Mouse (Mus musculus) forebrain, embryonic 11.5 days (tissue): ENCODE results near the gene Fli1. TPM values are rescaled to one million over a fixed set of nuclear protein-coding genes. Genes with fewer than 3 reads are reported as not detected.

Source experiments
- ATAC-seq: fragments of 200-750 bp; cut with Nextera tagmentation; replicated peaks from 2 replicates; pipeline ENCODE4 v1.8.0; 2017; ENCODE audit warnings: moderate TSS enrichment; ENCODE audit not compliant: low FRiP score
- DNase-seq: peaks from one replicate; pipeline ENCODE4 v3.0.0-alpha.2; 2017; ENCODE audit warnings: low spot score
- H3K27ac ChIP-seq: fragments of 300-500 bp; sonication (generic); 2 replicates; pipeline ENCODE4 v1.5.1; 2014; ENCODE audit warnings: low read depth, low read length
- H3K27me3 ChIP-seq: fragments of 300-500 bp; sonication (generic); 2 replicates; pipeline ENCODE4 v1.6.1; 2014; ENCODE audit warnings: mild to moderate bottlenecking, low read length, mixed read lengths; ENCODE audit not compliant: control insufficient read depth, insufficient read depth
- H3K36me3 ChIP-seq: fragments of 300-500 bp; sonication (generic); 2 replicates; pipeline ENCODE4 v1.6.1; 2014; ENCODE audit warnings: mild to moderate bottlenecking, low read length, moderate library complexity, mixed read lengths; ENCODE audit not compliant: control insufficient read depth, insufficient read depth
- H3K4me1 ChIP-seq: fragments of 300-500 bp; sonication (generic); replicated peaks from 2 replicates; pipeline ENCODE4 v1.6.1; 2014; ENCODE audit warnings: low read length, mixed read lengths; ENCODE audit not compliant: control insufficient read depth, insufficient read depth
- H3K4me2 ChIP-seq: fragments of 300-500 bp; sonication (generic); 2 replicates; pipeline ENCODE4 v1.6.1; 2014; ENCODE audit warnings: low read depth, mild to moderate bottlenecking, low read length, moderate library complexity, mixed read lengths; ENCODE audit not compliant: severe bottlenecking
- H3K4me3 ChIP-seq: fragments of 300-500 bp; sonication (generic); 2 replicates; pipeline ENCODE4 v1.5.1; 2014; ENCODE audit warnings: low read depth, low read length
- H3K9ac ChIP-seq: fragments of 300-500 bp; sonication (generic); 2 replicates; pipeline ENCODE4 v1.6.1; 2014; ENCODE audit warnings: low read length
- H3K9me3 ChIP-seq: fragments of 300-500 bp; sonication (generic); 2 replicates; pipeline ENCODE4 v1.6.1; 2016; ENCODE audit warnings: low read length, mixed read lengths; ENCODE audit not compliant: control insufficient read depth
- WGBS: fragments of 180-500 bp; shearing (Covaris S2); extraction: QIAGEN DNeasy Blood & Tissue Kit; methylation state at CpG from one replicate; pipeline ENCODE4 v1.1.7; 2014; 5-methylcytosine and 5-hydroxymethylcytosine counted together
- polyA plus RNA-seq: library from polyadenylated mRNA; unstranded; fragments of >200 nt; fragmentation: Nextera tagmentation; extraction: Ambion mirVana; gene quantifications from 2 replicates; pipeline ENCODE4 v1.2.1, GENCODE M21; 2014

The Fli1 gene
- polyA plus RNA-seq = 14.3 and 14.7 TPM in 2 replicates

DNA sequence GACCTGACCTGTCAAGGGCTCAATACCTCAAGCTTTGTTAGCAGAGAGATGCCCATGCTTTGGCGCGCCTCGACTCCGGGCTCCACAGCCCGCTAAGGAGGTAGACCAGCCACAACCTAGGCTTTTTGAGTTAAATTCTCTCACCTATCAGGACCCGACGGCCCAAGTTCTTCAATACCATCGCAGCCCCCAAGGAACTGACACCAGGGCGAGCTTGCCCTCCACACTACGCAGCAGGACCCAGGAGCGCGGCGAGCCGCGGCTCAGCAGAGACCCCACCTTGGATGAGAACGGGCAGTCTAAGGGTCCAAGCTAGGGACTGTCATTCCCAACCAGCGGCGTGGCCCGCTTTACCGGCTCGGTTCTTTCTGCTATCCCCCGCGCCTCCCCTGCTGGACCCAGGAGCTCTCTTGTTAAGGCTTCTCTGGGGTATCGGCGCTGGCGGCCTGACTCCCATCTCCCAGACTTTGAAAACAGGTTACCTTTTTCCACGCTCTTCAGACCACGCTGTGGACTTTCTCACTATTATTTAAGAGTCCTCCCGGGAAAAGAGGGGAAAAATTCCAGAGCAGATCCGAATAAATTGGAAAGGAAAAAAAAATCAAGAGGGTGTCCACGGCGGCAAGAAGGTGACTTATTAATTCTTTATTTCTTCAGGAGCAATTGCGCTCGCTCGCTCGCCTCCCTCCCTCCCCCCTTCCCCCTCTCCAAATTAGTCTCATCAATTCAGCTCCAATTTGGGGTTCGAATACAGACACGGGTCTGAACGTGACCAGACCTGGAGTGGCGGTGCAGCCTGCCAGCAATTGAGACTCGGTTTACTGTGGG lies at the start of gene Fli1:
TSS of gene Fli1 (minus strand) at position 650 of the 828 bp plus-strand sequence.
- peak within 1 kb of the TSS; percentile 47 for H3K9ac ChIP-seq
- WGBS = under 1% methylated on average over 41 of the region's 41 CpGs
- ATAC-seq (no peak), DNase-seq (peak; percentile 69)
- H3K4me2 ChIP-seq = peak within 1 kb of the TSS; percentile 90
- H3K4me3 ChIP-seq = peak within 1 kb of the TSS; percentile 49
- no peaks in the 10 kb centered on the region for H3K9me3 ChIP-seq
- H3K4me1 ChIP-seq = peaks cover 22% of the 10 kb centered on the region
- H3K36me3 ChIP-seq = no peaks in the 10 kb centered on the region
- H3K27me3 ChIP-seq = peaks cover 83% of the 10 kb centered on the region
- peak within 1 kb of the TSS; percentile 31; the same call in 1 of the 2 replicates for H3K27ac ChIP-seq

DNA sequence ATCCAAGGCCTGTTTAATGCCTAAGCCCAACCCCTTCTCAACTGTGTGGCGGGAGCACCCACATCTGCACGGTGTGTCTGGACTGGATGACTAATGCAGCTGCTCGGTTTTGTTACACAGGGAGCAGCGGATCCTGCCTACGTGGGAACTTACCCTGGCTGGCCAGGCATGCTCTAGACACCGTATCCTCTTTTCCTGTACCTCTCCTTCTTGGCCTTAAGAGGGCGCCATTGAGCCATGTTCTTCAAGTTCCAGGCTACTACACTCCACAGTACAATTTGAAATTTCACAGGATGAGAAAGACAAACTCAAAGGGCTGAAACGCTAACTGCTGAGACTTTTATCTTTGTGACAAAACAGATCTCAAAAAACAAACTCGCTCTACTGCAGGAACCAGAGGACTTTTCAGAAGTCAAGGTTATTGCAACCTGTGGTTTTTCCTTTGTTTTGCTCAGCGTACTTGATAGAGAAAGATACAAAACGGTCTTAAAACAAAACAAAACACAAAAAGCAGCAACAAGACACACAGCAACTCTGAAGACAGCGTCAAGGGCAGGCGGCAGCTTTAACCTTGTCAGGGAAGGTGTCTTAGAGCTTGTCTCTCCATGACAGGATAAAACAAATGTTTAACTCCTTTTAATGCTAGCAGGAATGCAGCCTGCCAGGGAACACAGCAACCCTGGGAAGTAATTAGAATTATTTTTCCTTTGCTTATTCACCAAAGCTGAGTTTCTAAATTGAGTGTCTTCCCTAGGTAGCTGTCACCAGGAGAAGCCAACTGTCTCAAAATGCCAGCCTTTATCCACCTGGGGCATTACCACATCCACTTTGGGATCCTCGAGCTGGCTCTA lies 49.3 kb upstream of the Fli1 start:
- H3K4me3 ChIP-seq = no peak overlapping the region
- DNase-seq (peak; percentile 71), ATAC-seq (peak; percentile 76)
- 10% methylated on average over 14 of the region's 14 CpGs for WGBS
- H3K4me1 ChIP-seq = peaks cover 7% of the 10 kb centered on the region; the same call in 1 of the 2 replicates
- H3K9ac ChIP-seq = no peak overlapping the region
- H3K4me2 ChIP-seq = no peak overlapping the region
- H3K36me3 ChIP-seq = no peaks in the 10 kb centered on the region
- peaks cover 10% of the 10 kb centered on the region for H3K27me3 ChIP-seq
- no peaks in the 10 kb centered on the region for H3K9me3 ChIP-seq
- H3K27ac ChIP-seq = no peak overlapping the region

GRCm38 (mm10) chr9:32590571-32590970 lies 47.9 kb upstream of the Fli1 start:
- 48% methylated on average over 5 of the region's 5 CpGs for WGBS
- no peak overlapping the region for H3K4me3 ChIP-seq
- H3K36me3 ChIP-seq = no peaks in the 10 kb centered on the region
- no peak for ATAC-seq
- no peak for DNase-seq
- no peak overlapping the region for H3K9ac ChIP-seq
- no peak overlapping the region for H3K4me2 ChIP-seq
- no peaks in the 10 kb centered on the region for H3K9me3 ChIP-seq
- no peak overlapping the region for H3K27ac ChIP-seq
- H3K4me1 ChIP-seq = peaks cover 7% of the 10 kb centered on the region; the same call in 1 of the 2 replicates
- H3K27me3 ChIP-seq = peaks cover 10% of the 10 kb centered on the region

DNA sequence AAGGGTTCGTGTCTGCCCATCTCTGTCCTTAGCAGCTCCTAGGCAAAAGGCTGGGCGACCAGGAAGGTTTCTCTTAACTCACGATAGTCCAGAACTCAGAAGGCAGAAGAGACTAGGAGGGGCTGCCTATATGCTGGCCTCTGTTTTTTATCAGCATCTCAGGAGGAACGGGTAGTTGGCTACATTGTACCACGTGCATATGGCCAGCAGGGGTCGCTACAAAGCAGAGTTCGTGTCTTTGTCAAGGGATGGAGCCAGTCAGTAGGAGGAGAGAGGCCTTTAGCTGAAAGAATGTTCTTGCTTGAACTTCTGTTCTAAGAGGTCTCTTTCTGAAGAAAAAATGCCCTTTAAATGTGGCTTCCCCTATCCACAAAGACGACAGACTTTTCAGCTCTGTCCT lies 47.2 kb upstream of the Fli1 start:
- ATAC-seq = peak; percentile 59; the same call in 1 of the 2 replicates
- no peak overlapping the region for H3K27ac ChIP-seq
- no peak overlapping the region for H3K4me2 ChIP-seq
- no peaks in the 10 kb centered on the region for H3K36me3 ChIP-seq
- H3K27me3 ChIP-seq = peaks cover 10% of the 10 kb centered on the region
- DNase-seq = peak; percentile 90
- H3K9me3 ChIP-seq = no peaks in the 10 kb centered on the region
- H3K4me3 ChIP-seq = no peak overlapping the region
- WGBS = 11% methylated on average over 8 of the region's 8 CpGs
- H3K9ac ChIP-seq = no peak overlapping the region
- H3K4me1 ChIP-seq = peaks cover 7% of the 10 kb centered on the region; the same call in 1 of the 2 replicates

- no peak for DNase-seq
- no peak for ATAC-seq
- 43% methylated on average over 7 of the region's 7 CpGs for WGBS
- Histone ChIP-seq H3K4me2 (no peak overlapping the region), H3K4me3 (no peak overlapping the region), H3K27me3 (no peaks in the 10 kb centered on the region; the same call in 1 of the 2 replicates), H3K9me3 (no peaks in the 10 kb centered on the region), H3K9ac (no peak overlapping the region), H3K36me3 (no peaks in the 10 kb centered on the region), H3K4me1 (no peaks in the 10 kb centered on the region), H3K27ac (no peak overlapping the region)
Observed at GRCm38 (mm10) chr9:32585357-32585756, 42.7 kb upstream of the Fli1 start.

DNA sequence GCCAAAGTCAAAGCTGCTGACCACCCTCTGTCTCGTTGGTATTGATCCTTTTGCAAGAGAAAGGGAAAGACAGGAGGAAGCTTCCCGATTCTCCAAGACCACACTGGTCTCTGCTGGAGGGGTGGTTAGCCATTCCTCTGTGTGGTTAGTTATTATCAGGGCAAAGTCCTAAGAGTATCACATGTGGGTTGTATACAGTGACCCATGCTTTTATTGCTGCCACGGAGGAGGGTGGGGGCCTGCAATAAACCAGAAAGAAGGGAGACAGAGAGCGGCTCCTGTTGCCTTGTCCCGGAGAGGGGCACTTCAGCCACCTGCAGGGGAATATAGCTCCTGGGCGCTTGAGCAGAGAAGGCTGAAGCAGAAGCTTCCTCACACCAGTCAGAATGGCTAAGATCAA lies 41.2 kb upstream of the Fli1 start:
- ATAC-seq (no peak), DNase-seq (no peak)
- no peaks in the 10 kb centered on the region for H3K9me3 ChIP-seq
- H3K9ac ChIP-seq = no peak overlapping the region
- no peak overlapping the region for H3K4me2 ChIP-seq
- no peak overlapping the region for H3K27ac ChIP-seq
- H3K4me3 ChIP-seq = no peak overlapping the region
- H3K27me3 ChIP-seq = no peaks in the 10 kb centered on the region
- no peaks in the 10 kb centered on the region for H3K4me1 ChIP-seq
- no peaks in the 10 kb centered on the region for H3K36me3 ChIP-seq
- 80% methylated on average over 6 of the region's 6 CpGs for WGBS

DNA sequence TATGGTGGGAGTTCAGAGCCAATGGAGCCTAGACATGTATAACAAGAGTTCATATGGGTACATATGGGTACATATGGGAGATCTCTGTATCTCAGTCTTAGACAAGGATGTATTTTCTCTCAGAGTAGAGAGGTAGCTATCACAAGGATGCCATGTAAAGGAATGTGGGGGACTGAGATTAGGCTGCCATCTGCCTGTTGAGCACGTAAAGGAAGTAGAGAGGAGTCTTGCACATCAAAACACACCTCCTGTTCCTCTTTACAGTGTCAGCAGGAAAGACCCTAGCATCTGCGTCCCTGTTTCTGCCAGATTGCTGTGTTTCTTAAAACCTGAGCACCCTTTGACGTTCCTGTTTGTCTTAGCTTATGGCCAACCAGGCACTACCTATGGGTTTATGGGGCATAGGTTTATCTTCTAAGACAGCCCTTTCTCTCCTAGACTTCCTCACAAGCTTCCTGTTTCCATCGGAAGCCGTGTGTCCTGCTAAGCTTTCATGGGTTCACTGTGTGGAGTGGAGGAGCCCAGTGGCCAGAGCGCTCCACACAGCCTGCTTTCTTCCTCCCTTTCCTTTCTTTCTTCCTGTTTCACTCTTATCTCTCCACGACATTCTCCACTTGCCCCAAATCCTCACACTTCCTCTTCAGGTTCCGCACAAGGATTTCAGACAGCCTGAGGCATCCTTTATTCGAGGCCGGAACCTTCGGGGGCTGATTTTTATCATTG lies 39.4 kb upstream of the Fli1 start:
- Histone ChIP-seq H3K9ac (no peak overlapping the region), H3K27ac (no peak overlapping the region), H3K4me3 (no peak overlapping the region), H3K36me3 (no peaks in the 10 kb centered on the region), H3K4me1 (no peaks in the 10 kb centered on the region), H3K9me3 (no peaks in the 10 kb centered on the region), H3K27me3 (no peaks in the 10 kb centered on the region), H3K4me2 (no peak overlapping the region)
- 82% methylated on average over 11 of the region's 11 CpGs for WGBS
- DNase-seq (no peak), ATAC-seq (no peak)

DNA sequence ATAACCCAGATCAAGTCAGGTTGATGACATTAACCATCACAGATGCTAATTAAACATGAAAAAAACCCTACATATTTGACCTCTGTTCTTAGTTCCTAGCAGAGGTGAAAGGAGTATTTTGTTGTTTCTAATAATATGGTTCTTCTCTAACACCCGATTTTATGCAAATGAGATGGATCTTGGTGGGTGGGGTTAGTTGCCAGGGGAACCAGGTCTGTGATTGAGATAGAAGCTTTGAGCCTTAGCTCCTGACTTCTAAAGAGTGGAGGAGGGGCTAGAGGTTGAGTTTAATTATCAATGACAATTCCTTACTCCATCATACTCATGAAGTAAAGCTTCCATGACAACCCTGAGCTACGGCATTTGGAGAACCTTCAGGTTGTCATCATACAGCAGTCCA lies 35.8 kb upstream of the Fli1 start:
- no peak for DNase-seq
- Histone ChIP-seq H3K9ac (no peak overlapping the region), H3K9me3 (no peaks in the 10 kb centered on the region), H3K4me2 (no peak overlapping the region), H3K27ac (no peak overlapping the region), H3K4me1 (no peaks in the 10 kb centered on the region), H3K4me3 (no peak overlapping the region), H3K36me3 (no peaks in the 10 kb centered on the region), H3K27me3 (no peaks in the 10 kb centered on the region)
- 85% methylated on average over 2 of the region's 2 CpGs for WGBS
- ATAC-seq = no peak
